Mouse (Mus musculus): ENCODE measurements around the gene Ssrp1. TPM values are rescaled to one million over a fixed set of nuclear protein-coding genes. Genes with fewer than 3 reads are reported as not detected.

The Ssrp1 gene
- total RNA-seq, 2 experiments from 2014 or later: 105 to 109 TPM

DNA sequence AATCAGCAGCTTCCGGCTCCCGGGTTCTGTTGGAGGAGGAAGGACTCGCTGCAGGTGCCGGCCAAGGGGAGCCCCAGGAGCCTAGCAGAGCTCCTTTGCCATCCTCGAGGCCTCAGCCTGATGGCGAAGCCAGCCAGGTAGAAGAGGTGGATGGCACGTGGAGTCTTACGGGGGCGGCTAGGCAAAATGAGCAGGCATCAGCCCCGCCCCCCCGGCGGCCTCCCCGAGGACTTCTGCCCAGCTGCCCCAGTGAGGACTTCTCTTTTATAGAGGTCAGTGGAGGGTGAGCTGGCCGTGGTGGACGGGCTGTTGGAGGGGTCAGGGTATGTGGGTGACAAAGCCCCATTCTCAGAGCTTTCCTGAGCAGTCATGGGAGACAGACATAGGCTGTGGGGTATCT, 33.1 kb downstream of the Ssrp1 start:
- no peak for DNase-seq (ENCODE audit: low spot score in 2 of 2)

DNA sequence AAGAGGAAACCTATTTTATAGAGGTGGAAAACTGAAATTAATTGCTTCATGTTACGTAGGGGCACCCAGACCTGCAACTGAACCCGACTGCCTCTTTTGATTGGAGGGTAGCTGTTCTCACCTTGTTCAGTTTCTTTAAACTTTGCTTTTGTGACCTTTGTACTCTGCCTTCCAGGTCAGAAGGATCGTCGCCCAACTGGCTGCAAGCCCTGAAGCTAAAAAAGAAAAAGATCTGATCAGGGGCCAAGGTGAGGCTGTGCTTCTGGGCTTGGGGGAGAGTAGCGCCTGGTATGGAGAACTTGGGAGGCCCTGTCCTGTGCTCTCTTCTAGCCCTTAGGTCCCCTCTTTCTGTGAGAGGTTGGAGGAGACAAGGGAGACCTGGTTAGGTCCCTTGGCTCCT, 34.9 kb downstream of the Ssrp1 start:
- no peak for DNase-seq (ENCODE audit: low spot score in 2 of 2)

DNA sequence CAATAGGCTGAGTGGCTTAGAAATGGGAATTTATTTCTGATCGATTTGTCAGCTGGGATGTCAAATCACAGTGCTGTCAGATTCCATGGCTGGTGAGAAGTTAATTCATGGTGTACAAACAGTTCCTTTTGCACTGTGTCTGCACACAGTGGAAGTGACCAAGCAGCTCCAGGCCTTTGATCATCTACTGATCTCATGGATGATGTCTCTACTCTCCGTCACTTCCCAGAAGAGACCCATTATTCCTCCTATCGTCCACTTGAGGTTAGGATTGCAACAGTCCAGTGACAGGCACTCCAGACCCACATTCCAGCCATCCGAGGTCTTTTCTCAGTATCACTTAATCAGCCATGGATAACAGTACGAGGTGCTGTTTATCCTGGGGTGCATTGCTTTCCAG, 36.7 kb downstream of the Ssrp1 start:
- DNase-seq (ENCODE audit: low spot score in 2 of 2): no peak

DNA sequence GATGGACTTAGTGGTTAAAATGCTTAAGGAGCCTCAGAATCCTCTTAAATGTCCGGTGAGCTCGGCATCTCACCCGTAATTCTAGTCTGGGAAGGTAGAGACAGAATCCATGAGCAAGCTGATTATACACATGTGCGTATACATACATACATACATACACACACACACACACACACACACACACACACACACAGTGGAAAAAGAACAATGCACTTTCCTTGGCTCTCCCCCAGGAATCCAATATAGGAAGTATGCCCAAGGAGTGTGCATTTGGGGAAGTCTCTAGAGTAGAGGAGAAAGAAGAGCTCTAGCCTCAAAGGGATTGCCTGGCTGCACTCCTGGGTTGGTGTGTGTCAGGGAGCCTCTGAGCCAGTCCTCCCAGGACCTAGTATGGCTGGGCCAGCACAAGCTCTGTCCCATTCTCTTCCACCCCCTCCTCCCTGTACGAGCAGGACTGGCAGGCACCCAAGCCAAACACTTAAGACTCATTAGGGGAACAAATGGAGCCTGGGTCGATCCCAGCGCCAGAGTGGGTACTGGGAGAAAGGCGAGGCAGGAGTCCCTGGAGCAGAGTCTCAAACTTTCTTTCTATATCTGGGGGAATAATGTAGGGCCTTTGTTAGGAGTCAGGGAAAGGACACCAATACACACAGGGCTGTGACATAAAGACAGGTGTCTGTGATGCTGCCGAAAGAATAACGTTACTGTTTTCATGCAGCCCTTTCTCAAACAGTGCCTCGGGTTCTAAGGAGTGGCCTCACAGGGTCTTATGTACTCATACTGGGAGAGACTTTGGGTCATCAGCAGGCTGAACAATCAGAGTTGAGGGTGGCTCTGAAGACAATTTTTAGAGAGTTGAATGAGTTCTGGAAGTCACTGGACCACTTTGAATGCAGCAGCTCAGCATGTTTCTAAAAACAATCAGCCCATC, 51.9 kb downstream of the Ssrp1 start:
- no peak for DNase-seq (ENCODE audit: low spot score in 2 of 2)

DNA sequence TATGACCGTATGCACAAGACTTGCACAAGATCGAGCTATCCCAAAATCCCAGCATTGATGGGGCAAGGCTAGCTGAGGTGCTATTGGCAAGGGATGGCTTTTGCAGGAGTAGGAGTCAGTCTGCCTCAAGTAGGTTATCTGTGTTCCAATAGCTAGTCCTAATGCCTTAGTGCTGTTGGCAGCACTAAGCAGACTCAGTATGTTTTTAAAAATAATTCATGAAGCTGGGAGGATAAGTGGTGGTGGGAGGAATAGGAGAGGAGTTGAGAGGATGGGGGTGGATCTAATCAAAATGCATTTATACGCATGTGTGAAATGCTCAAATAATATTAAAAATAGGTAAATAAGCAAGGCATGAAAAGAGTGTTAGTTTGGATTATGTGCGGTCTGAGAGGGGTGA, 54.3 kb downstream of the Ssrp1 start:
- DNase-seq (ENCODE audit: low spot score in 2 of 2): no peak

DNA sequence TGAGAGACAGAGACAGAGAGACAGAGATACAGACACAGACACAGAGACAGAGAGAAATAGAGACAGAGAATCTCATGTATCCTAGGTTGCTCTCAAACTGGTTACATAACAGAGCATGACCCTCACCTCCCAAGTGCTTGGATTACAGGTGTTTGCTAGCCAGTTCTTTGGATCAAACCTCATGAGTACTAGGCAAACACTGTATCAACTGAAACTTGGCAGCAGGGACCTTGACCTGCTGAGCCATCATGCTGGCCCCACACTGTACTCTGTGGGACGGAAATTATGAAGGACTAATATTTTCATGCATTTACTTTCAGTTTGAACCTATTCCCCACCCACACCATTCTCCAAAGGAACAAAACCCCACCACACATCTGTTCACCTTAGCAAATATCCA, 56.3 kb downstream of the Ssrp1 start:
- no peak for DNase-seq (ENCODE audit: low spot score in 2 of 2)

DNA sequence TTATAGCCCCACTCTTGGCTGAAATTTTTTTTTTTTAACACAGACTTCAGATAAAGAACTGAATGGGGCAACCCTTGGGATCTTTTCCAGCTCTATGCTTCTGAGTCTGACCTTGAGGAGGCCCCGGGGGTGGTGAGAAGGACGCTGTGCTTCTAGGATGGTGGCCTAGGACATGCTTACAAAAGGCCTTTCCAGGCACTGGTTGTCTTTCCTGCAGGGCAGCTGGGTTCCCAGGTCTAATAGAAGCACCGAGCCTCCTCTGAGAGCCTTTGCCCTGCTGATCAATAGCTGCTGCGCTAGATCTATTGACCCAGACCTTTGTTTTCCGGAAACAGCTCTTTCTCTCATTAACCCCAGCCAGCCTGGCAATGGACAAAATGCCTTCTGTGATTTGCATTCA, 58.9 kb downstream of the Ssrp1 start:
- DNase-seq (ENCODE audit: low spot score in 2 of 2): no peak

Other genes starting within 250 kb of the Ssrp1 start
- gene Ube2l6, start 238.4 kb upstream of the Ssrp1 start, total RNA-seq (2021): 1 to 10 TPM; 8.2 to 8.5 TPM
- not detected for gene Smtnl1, start 214.6 kb upstream of the Ssrp1 start, total RNA-seq (2021)
- gene Timm10, start 210.2 kb upstream of the Ssrp1 start, total RNA-seq (2021): 10 to 100 TPM; 46.9 to 57.8 TPM
- under 1 TPM; 0.21 to 0.23 TPM for gene Slc43a1, start 198.4 kb upstream of the Ssrp1 start, total RNA-seq (2021)
- 10 to 100 TPM; 91.9 to 95.9 TPM for gene Rtn4rl2, start 150.5 kb upstream of the Ssrp1 start, total RNA-seq (2021)
- under 1 TPM; 0.19 to 0.33 TPM for gene Slc43a3, start 100.7 kb upstream of the Ssrp1 start, total RNA-seq (2021)
- gene Prg2, start 56.8 kb upstream of the Ssrp1 start, total RNA-seq (2021): not detected
- not detected for gene Prg3, start 49.0 kb upstream of the Ssrp1 start, total RNA-seq (2021)
- gene P2rx3, start 228 bp downstream of the Ssrp1 start, total RNA-seq (2021): 1 to 10 TPM; 1.9 to 2.1 TPM
- 100 to 1,000 TPM; 128 to 136 TPM for gene Tnks1bp1, start 10.8 kb downstream of the Ssrp1 start, total RNA-seq (2021)
- gene Aplnr, start 99.0 kb downstream of the Ssrp1 start, total RNA-seq (2021): under 1 TPM; 0.09 to 0.12 TPM
- gene Lrrc55, start 160.0 kb downstream of the Ssrp1 start, total RNA-seq (2021): 10 to 100 TPM; 27.2 to 36.9 TPM

Measured in left cerebral cortex, adult 18-20 months (tissue).